Mouse (Mus musculus) lung, postnatal 10 days (tissue): Measurements from ENCODE around the gene Psmb5.

ENCODE experiments used
- DNase-seq: peaks from one replicate; pipeline ENCODE4 v3.0.0; 2021

The Psmb5 gene

GRCm38 (mm10) chr14:54617897-54618365 lies at the start of gene Psmb5:
Gene Psmb5 (minus strand): TSS chr14:54618022.
- peak; percentile 91 for DNase-seq

- no peak for DNase-seq
These were observed 46.8 kb upstream of the Psmb5 start for GRCm38 (mm10) chr14:54664477-54665222.

GRCm38 (mm10) chr14:54660009-54660408 lies 42.2 kb upstream of the Psmb5 start:
- DNase-seq: peak; percentile 44

DNA sequence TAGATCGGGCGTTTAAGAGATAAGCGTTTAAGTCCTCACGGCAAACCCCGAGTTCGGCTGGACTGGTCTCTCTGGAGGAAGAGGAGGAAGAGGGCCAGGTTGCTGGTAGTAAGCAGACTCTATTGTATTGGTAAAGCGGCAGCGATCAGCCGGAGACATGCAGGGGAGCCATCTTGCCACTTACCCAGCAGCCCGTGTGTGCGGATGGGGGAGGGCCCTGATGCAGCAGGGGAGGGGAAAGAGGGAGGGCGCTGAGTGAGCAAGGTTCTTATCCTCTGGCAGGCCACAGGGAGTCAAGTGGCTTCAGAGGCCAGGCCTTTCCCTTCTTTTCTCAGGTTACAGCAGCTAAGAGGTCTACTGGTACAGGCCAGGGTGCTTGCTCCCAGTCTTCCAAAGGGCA lies 35.7 kb upstream of the Psmb5 start:
- DNase-seq: peak; percentile 93

DNA sequence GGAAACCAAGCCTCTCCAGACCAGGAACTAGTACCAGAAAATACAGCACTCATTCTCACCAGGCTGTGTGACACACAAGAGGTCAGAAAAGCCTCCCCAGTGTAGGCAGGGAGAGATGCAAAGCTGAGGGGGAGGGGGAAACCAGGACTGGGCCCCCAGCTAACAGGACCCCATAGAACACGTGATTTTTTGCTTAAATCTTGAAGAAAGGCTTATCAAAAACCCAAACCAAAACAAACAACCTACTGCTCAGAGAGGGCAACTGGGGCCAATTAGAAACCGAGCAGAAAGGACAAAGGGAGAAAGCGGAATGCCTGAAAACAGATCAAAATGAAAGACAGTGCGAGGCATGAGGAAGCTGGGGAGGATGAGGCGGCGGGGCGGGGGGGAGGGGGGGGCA lies 35.0 kb upstream of the Psmb5 start:
- no peak for DNase-seq

DNA sequence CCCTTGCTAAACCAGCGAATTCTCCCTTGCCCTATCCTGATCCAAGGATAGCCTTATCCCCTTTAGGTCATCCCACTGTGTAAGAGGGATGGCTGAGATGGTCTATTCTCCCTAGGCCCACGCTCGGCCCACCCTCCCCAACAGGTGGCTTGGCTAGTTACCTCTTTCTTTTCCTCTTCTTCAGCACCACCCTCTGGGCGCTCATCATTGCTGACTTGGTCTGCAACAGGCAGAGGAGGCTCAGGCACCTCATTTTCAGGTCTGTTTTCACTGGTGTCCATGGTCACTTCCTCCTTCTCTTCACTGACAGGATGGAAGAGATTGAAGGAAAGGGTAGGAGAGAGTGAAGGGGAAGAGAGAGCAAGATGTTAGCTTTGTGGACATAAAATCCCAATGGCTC lies 33.7 kb upstream of the Psmb5 start:
- no peak for DNase-seq

- peak; percentile 93 for DNase-seq
These were observed 33.0 kb upstream of the Psmb5 start for GRCm38 (mm10) chr14:54650621-54651454.

DNA sequence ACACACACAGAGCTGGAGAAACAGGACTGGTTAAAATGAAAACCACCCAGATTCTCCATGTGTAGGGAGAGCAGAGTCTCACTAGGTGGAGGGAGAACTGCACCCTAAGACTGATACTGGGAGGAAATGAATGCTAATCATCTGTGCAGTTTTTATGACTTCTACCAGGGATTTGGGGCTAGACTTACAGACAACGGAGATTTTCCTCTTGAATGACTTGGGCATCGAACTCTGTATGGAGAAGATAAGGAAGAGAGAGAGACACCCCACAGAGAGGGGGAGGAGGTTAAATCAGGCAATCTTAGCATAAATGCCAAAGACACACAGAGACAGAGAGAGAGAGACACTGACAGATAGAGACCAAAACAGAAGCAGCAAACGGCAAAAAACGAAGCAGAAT lies 30.1 kb upstream of the Psmb5 start:
- no peak for DNase-seq

DNA sequence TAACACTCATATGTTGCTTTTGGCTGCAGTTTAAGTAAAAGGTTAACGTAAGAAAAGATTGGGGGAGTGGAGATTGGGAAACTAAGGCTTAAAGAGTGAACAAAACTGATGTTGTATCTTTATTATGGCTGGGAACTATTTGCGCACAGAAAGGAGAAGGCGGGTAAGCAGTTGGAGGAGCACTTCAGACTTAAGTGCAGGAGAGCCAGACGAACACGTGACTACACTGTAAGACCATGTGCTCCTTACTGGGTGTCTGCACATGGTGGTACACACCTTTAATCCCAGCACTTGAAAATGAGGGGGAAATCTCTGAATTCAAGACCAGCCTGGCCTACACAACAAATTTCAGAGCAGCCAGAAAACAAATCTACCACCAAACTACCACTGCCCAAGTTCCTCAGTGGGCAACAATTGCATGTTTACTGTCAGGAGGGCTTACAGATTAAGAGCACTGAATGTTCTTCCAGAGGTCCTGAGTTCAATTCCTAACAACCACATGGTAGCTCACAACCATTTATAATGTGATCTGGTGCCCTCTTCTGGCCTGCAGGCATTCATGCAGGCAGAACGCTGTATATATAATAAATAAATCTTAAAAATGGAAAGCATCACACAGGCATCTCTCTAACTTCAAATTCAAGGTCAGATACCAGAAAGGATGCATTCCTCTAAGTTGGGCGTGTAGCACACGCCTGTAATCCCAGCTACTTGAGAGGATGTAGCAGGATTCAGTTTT lies 29.2 kb upstream of the Psmb5 start:
- DNase-seq: no peak

DNA sequence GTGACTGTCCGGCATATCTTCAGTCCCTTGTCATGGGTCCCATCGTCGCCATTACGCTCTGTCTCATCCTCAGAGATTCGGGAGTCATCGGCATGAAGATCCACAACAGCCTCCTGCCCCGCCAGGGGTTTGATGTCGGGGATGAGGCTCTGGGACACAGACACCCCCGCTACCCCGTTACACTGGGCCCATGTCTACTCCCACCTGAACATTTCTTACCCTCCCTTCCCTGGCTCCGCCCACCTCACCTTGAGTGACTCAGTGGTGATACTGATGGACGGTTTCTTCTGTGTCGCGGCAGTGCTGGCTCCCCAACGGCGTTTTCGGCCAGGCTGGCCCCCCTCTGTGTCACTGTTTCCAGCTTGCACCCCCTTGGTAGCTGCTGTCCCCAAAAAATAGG lies 28.6 kb upstream of the Psmb5 start:
- DNase-seq: no peak

DNA sequence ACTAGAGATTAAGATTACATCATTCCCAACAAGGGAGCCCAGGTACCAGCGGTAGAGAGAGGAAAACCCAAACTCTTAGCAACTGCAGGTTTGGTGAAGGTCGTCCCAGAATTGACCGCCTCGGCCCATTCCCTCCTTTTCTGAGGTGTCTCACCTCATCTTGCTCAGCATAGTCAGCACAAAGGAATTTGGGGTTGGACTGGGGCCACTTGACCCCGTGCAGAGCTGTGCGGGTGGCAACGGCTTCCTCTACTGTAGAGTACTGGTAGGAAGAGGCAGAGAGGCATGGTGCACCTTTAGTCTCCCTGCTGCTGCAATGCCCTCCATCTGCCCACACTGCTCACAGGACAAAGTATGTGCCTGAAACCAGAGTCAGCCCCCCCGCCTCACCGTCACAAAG lies 26.5 kb upstream of the Psmb5 start:
- DNase-seq: no peak

GRCm38 (mm10) chr14:54643011-54643410 lies 25.2 kb upstream of the Psmb5 start:
- no peak for DNase-seq

DNA sequence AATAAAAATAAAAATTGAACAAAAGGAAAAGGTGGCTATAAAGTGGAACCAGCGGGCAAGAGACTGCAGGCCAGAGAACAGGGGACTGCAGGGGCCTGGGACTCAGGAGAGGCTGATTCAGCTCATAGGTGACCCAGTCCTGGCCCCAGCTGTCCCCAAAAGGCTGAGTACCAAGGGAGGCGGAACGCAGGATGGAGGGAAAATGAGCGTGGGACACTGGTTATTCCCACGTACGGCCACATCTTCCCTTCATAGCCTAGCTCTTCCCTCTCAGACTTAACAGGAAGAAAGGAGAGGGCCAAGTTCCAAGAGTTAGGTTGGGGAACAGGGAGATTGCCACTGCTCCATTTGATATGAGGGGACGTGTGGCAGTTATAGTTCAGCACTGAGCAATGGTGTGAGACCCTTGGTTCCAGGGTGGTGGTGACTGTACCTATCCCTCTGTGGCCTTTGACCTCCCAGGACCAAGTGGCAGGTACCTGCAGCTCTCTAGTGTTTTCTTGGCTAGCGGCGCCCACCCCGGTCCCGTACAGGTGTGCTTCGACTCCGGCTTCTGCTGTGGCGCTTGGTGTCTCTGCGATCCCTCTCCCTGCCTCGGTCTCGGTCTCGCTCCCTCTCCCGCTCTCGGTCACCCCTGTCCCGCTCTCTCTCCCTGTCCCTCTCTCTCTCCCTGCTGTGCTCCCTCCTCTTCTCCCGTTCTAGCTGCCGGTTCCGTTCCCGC lies 24.6 kb upstream of the Psmb5 start:
- no peak for DNase-seq

DNA sequence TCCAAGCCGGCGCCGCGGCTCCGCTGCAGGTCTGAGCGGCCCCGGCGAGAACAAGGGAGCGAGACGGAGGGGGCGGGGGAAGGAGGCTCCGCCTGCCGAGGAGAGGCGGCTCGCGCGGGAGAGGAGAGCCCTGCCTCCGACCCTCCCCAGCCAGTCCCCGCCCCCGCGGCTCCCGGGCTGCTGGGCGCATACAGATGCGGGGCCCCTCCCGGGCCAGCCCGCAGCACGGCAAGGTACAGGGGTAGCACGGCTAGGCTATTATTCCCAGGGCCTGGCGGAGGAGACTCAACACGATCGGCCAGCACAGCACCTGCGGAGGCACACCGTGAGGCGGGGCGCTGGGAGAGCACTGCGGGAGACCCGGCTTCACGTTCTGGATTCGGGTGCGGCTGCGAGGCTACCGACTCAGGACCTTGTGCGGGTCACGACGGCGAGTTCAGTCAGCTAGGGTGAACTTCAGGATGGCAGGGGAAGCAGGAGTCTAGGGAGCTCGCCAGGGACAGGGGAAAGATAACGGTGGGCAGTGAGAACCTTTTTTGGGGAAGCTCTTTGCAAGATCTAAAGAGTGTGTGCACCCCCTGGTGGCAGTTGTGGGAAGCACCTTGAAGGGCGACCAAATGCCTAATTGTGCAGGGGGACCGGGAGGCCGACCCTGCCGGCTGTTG lies 23.6 kb upstream of the Psmb5 start, which contains the start of gene Cdh24:
Cdh24 (minus strand) TSS at position 60 of the 665 bp plus-strand sequence.
- peak; percentile 94 for DNase-seq

- DNase-seq: no peak
These were observed 23.1 kb upstream of the Psmb5 start, which contains the start of gene Gm17606 for GRCm38 (mm10) chr14:54640946-54641304. Gene Gm17606 (plus strand): TSS chr14:54640952.

GRCm38 (mm10) chr14:54640121-54640520 lies 22.3 kb upstream of the Psmb5 start:
- no peak for DNase-seq

DNA sequence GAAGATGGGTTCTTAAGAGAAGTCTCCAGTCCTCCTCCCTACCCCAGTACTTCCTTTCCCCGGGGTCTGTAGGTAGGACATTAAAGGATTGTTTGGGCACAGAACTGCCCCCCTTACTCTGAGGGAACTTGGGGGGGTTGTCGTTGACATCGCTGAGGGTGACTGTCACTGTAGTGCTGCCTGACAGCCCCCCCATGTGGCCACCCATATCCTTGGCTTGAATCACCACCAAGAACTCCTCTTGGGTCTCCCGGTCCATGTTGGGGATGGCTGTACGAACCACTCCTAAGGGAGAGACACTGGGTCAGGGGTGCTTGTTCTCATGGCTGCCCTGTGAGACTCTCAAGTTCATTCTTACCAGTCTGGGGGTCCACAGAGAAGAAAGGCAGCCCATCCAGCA lies 20.4 kb upstream of the Psmb5 start:
- DNase-seq: no peak

GRCm38 (mm10) chr14:54636954-54637353 lies 19.1 kb upstream of the Psmb5 start:
- peak; percentile 58 for DNase-seq

DNA sequence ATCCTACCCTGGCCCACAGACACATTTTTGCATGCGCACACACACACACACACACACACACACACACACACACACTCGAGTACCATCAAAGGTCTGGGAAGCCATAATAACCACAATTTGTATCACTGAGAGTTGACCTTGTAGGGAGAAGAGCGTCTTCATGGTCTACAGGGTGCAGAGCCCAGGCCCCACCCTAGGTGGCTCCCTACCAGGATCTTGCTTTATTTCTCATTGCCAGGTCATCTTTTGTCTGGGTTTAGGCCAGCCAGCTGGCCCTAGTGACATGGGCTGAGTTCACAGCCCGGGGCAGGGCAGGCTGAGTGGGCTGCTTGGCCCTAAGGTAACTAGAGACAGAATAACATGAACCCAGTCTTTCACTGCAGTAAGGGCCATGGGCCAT lies 16.4 kb upstream of the Psmb5 start:
- DNase-seq: no peak

- no peak for DNase-seq
These were observed 14.4 kb upstream of the Psmb5 start for GRCm38 (mm10) chr14:54632252-54632651.

- DNase-seq: no peak
These were observed 13.4 kb upstream of the Psmb5 start for GRCm38 (mm10) chr14:54631240-54631599.

- no peak for DNase-seq
These were observed 12.9 kb upstream of the Psmb5 start for GRCm38 (mm10) chr14:54630583-54631239.
